In the genomic region with DNA sequence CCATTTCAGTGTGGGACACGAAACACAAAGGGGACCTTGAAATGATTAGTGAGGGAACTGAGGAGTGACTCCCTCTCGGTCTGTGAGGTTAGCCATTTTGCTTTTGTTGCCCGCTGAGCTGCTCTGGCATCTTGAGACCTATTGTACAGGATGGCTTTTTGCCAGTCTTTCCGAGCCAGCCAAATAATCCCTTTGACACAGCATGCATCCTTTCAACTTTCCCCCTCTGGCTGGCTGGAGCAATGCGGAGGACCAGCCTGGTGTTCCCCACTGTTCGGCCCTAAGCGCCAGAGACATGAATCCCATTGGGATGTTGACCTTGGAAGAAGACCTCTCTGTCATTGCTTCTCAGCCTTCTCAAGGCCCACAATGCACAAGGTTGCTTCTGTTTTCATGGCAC, we compare ENCODE assay signal across 22 mouse cellular contexts. TPM values are rescaled to one million over a fixed set of nuclear protein-coding genes. Genes with fewer than 3 reads are reported as not detected.
A peak's percentile ranks its signal among the peaks of the same experiment; 100 is the strongest.
DNase-seq lines count a peak whose midpoint lies in the region; ATAC-seq lines count a peak whose summit lies in the region.
"Had no signal": no experiment of that assay in that cellular context is flagged by ENCODE, and none has a peak within 500 bp of the region (broad histone marks: within the 10 kb centered on the region; RNA-seq: fewer than 3 reads in every experiment).

No protein-coding gene starts in this region.

- H3K36me3 ChIP-seq in hindbrain, embryonic 14.5 days (replicated peaks; ENCODE audit: control insufficient read depth, insufficient read depth): no peaks in the 10 kb centered on the region
- no peaks in the 10 kb centered on the region for H3K36me3 ChIP-seq in hindbrain, embryonic 12.5 days
- H3K36me3 ChIP-seq: G1E; heart, embryonic 12.5 days; limb, embryonic 10.5 days; neural tube, embryonic 12.5 days had no signal

- no peaks in the 10 kb centered on the region for H3K9me3 ChIP-seq in hindbrain, embryonic 14.5 days (ENCODE audit: control insufficient read depth, low read length)
- H3K9me3 ChIP-seq in hindbrain, embryonic 12.5 days (replicated peaks): no peaks in the 10 kb centered on the region
- H3K9me3 ChIP-seq: heart, embryonic 12.5 days; limb, embryonic 10.5 days; neural tube, embryonic 12.5 days had no signal

- no peaks in the 10 kb centered on the region for H3K27me3 ChIP-seq in hindbrain, embryonic 14.5 days (ENCODE audit: control insufficient read depth, insufficient read depth, low read length)
- no peaks in the 10 kb centered on the region for H3K27me3 ChIP-seq in hindbrain, embryonic 12.5 days
- H3K27me3 ChIP-seq: heart, embryonic 12.5 days; neural tube, embryonic 12.5 days had no signal

- no peak for ATAC-seq in hindbrain, embryonic 14.5 days (ENCODE audit: low FRiP score)
- no peak; the same call in 1 of the 2 replicates for ATAC-seq in hindbrain, embryonic 12.5 days (ENCODE audit: low FRiP score)
- ATAC-seq: inflammation-experienced regulatory T-cells, adult 6 months; liver, postnatal 0 days had no signal

- H3K4me1 ChIP-seq in hindbrain, embryonic 14.5 days (replicated peaks; ENCODE audit: control insufficient read depth, insufficient read depth, low read length): no peaks in the 10 kb centered on the region
- H3K4me1 ChIP-seq in hindbrain, embryonic 12.5 days: peaks cover 6% of the 10 kb centered on the region

- H3K27ac ChIP-seq in hindbrain, embryonic 14.5 days: no peak overlapping the region
- no peak overlapping the region for H3K27ac ChIP-seq in hindbrain, embryonic 12.5 days
- H3K27ac ChIP-seq: limb, embryonic 10.5 days; neural tube, embryonic 12.5 days had no signal

- no peak overlapping the region for H3K4me3 ChIP-seq in hindbrain, embryonic 14.5 days (replicated peaks; ENCODE audit: low read length)
- H3K4me3 ChIP-seq in hindbrain, embryonic 12.5 days: no peak overlapping the region
- H3K4me3 ChIP-seq: heart, embryonic 12.5 days; limb, embryonic 10.5 days; neural tube, embryonic 12.5 days had no signal

- no peak overlapping the region for H3K9ac ChIP-seq in hindbrain, embryonic 14.5 days
- no peak overlapping the region for H3K9ac ChIP-seq in hindbrain, embryonic 12.5 days
- H3K9ac ChIP-seq: heart, embryonic 12.5 days; liver, postnatal 0 days; neural tube, embryonic 12.5 days had no signal

- WGBS in hindbrain, embryonic 14.5 days: 26% methylated on average over 7 of the region's 7 CpGs
- 39% methylated on average over 7 of the region's 7 CpGs for WGBS in hindbrain, embryonic 12.5 days

- H3K4me2 ChIP-seq in hindbrain, embryonic 14.5 days (replicated peaks): no peak overlapping the region
- H3K4me2 ChIP-seq in hindbrain, embryonic 12.5 days (replicated peaks): no peak overlapping the region
- H3K4me2 ChIP-seq: heart, embryonic 12.5 days; neural tube, embryonic 12.5 days had no signal

- DNase-seq in cerebellum, postnatal 10 days: peak; percentile 42 to 59
- DNase-seq in cerebellum, adult 11 months: no peak
- peak; percentile 70 for DNase-seq in hindbrain, embryonic 14.5 days (ENCODE audit: low spot score)
- DNase-seq in ovary, postnatal 36 days (ENCODE audit: low spot score): peak; percentile 7
- DNase-seq in ovary, postnatal 14 days (ENCODE audit: low spot score): no peak
- no peak for DNase-seq in kidney, postnatal 4 days
- DNase-seq: gastrocnemius, postnatal 10 days; heart, postnatal 14 days; kidney, adult 2 months; kidney, postnatal 25 days; liver, postnatal 0 days; lung, postnatal 10 days; right cerebral cortex, postnatal 14 days; spleen, adult 18-20 months; thymus, postnatal 36 days had no signal

RNA-seq across cellular contexts. Expression of a gene that starts 37.7 kb away (rescaled TPM):
- polyA plus RNA-seq in hindbrain, embryonic 14.5 days (2014; fragmentation: Nextera tagmentation; extraction: Ambion mirVana): 0.29 and 0.30 TPM in 2 replicates
- polyA plus RNA-seq in hindbrain, embryonic 12.5 days (2016; fragmentation: Nextera tagmentation; extraction: Ambion mirVana): 0.35 and 0.36 TPM in 2 replicates
- polyA plus RNA-seq: G1E; heart, embryonic 12.5 days; inflammation-experienced regulatory T-cells, adult 6 months; kidney, adult 2 months; limb, embryonic 10.5 days; liver, adult 2 months; liver, postnatal 0 days had no signal

Comparison
In these comparisons a context has a peak if more than half of its experiments do, and no peak if none do; other contexts are left out.
1. DNase-seq: peak in cerebellum, postnatal 10 days (2 of 2), hindbrain, embryonic 14.5 days (single experiment) and ovary, postnatal 36 days (single experiment); none in cerebellum, adult 11 months (single experiment), ovary, postnatal 14 days (single experiment) and kidney, postnatal 4 days (0 of 2).